Mouse (Mus musculus) testis, adult 2 months (tissue): ENCODE measurements at regions not wholly inside any gene's neighbourhood (a gene's known extent, or its start where the extent isn't known, plus 50 kb on each side); places are given as distances from the start of the nearest gene placed in this dataset.
"Not testable (repeated sequence)": the region's sequence is repeated elsewhere in the genome, so short reads cannot be mapped to it uniquely, and the experiment has no call there.

Experiments used
- H3K27ac ChIP-seq: fragments of 200-500 bp; 2 replicates; pipeline ENCODE4 v1.5.1; 2012; ENCODE audit warnings: low read depth, low read length; ENCODE audit not compliant: control insufficient read depth, insufficient read depth
- H3K27me3 ChIP-seq: fragments of 200-500 bp; 2 replicates; pipeline ENCODE4 v1.6.1; 2012; ENCODE audit warnings: mild to moderate bottlenecking, low read length, moderate library complexity; ENCODE audit not compliant: control insufficient read depth, insufficient read depth
- H3K36me3 ChIP-seq: fragments of 200-500 bp; 2 replicates; pipeline ENCODE4 v1.6.1; 2012; ENCODE audit warnings: mild to moderate bottlenecking, low read length; ENCODE audit not compliant: control insufficient read depth, insufficient read depth
- H3K4me1 ChIP-seq: fragments of 200-500 bp; 2 replicates; pipeline ENCODE4 v1.6.1; 2012; ENCODE audit warnings: low read length; ENCODE audit not compliant: control insufficient read depth, insufficient read depth
- H3K4me3 ChIP-seq: fragments of 200-500 bp; 2 replicates; pipeline ENCODE4 v1.5.1; 2012; ENCODE audit warnings: low read depth, mild to moderate bottlenecking, low read length, moderate library complexity, mixed read lengths; ENCODE audit not compliant: control insufficient read depth
- CTCF ChIP-seq: fragments of 200-500 bp; IDR thresholded peaks from 2 replicates; pipeline ENCODE4 v1.5.1; 2012; ENCODE audit warnings: low read depth, mild to moderate bottlenecking, inconsistent platforms, low read length, moderate library complexity; ENCODE audit not compliant: control insufficient read depth, insufficient read depth, insufficient replicate concordance
- POLR2A ChIP-seq: fragments of 200-500 bp; IDR thresholded peaks from 2 replicates; pipeline ENCODE4 v1.6.1; 2012; ENCODE audit warnings: low read depth, mild to moderate bottlenecking, inconsistent platforms, low read length, moderate library complexity; ENCODE audit not compliant: control insufficient read depth

- Histone ChIP-seq H3K36me3 (no peaks in the 10 kb centered on the region), H3K27me3 (no peaks in the 10 kb centered on the region), H3K4me3 (no peak overlapping the region), H3K27ac (no peak overlapping the region), H3K4me1 (peaks cover 6% of the 10 kb centered on the region)
- TF ChIP-seq CTCF (no peak), POLR2A (no peak)
Measured at GRCm38 (mm10) chr14:48585820-48586219, 87.8 kb downstream of the Otx2 start.

GRCm38 (mm10) chr14:48584571-48584970 lies 89.0 kb downstream of the Otx2 start:
- TF ChIP-seq CTCF (no peak), POLR2A (no peak)
- Histone ChIP-seq H3K27ac (no peak overlapping the region), H3K4me3 (no peak overlapping the region), H3K4me1 (no peaks in the 10 kb centered on the region), H3K27me3 (no peaks in the 10 kb centered on the region), H3K36me3 (no peaks in the 10 kb centered on the region)

- Histone ChIP-seq H3K27me3 (no peaks in the 10 kb centered on the region), H3K4me3 (no peak overlapping the region), H3K27ac (no peak overlapping the region), H3K4me1 (no peaks in the 10 kb centered on the region), H3K36me3 (no peaks in the 10 kb centered on the region)
- TF ChIP-seq CTCF (no peak), POLR2A (no peak)
Measured at GRCm38 (mm10) chr14:48583516-48583915, 90.1 kb downstream of the Otx2 start.

DNA sequence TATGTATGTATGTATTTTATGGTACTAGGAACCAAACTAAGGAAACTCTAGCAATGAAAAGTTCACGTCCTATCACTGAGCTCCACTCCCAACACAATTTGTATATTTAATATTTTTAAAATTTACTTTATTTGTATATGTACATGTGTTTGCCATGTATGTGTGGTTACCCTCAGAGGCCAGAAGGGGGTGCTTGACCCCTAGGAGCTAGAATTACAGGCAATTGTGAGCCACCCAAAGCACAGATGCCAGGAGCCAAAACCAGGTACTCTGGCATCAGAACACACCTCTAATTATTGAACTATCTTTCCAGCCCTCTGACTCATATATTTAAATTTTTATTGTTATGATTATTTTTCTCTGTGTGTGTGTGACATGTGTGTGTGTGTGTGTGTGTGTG lies 91.5 kb downstream of the Otx2 start:
- Histone ChIP-seq H3K27me3 (no peaks in the 10 kb centered on the region), H3K4me1 (no peaks in the 10 kb centered on the region), H3K27ac (no peak overlapping the region), H3K36me3 (no peaks in the 10 kb centered on the region), H3K4me3 (no peak overlapping the region)
- TF ChIP-seq POLR2A, result no peak
- TF ChIP-seq CTCF, result no peak

GRCm38 (mm10) chr14:48581308-48581707 lies 92.3 kb downstream of the Otx2 start:
- H3K4me3 ChIP-seq, H3K27me3 ChIP-seq, H3K4me1 ChIP-seq, H3K36me3 ChIP-seq, H3K27ac ChIP-seq: not testable (repeated sequence)

- Histone ChIP-seq H3K4me1 (no peaks in the 10 kb centered on the region), H3K36me3 (no peaks in the 10 kb centered on the region), H3K27ac (no peak overlapping the region), H3K27me3 (no peaks in the 10 kb centered on the region), H3K4me3 (no peak overlapping the region)
- TF ChIP-seq CTCF, result no peak
- TF ChIP-seq POLR2A, result no peak
Measured at GRCm38 (mm10) chr14:48580396-48580795, 93.2 kb downstream of the Otx2 start.

DNA sequence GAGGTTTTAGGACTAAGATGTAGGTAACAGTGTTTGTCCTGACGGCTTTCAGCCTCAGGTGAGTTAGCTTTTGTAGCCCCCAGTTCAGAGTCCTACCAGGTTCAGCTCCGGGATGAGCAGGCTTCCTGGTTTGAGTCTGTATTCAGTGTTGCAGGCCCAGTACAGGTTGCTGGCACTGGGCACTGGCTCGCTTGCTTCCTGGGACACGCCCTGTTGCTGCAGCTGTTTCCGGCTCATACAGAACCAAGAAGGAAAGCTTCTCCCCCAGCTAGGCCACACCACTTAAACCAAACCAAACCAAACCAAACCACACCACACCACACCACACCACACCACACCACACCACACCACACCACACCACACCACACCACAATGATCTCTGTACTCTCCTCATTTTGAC lies 93.6 kb downstream of the Otx2 start:
- Histone ChIP-seq H3K4me1 (no peaks in the 10 kb centered on the region), H3K4me3 (no peak overlapping the region), H3K36me3 (no peaks in the 10 kb centered on the region), H3K27ac (no peak overlapping the region), H3K27me3 (no peaks in the 10 kb centered on the region)
- no peak for TF ChIP-seq POLR2A
- no peak for TF ChIP-seq CTCF
